Mouse (Mus musculus): Measurements from ENCODE around the gene Ifitm5.

- no peak for TF ChIP-seq POLR2A (IDR thresholded peaks at IDR 0.05; ENCODE audit: insufficient read depth, low read length)
- TF ChIP-seq CTCF (IDR thresholded peaks at IDR 0.05; ENCODE audit: low read depth, low read length): no peak
These were observed 7.8 kb downstream of the Ifitm5 start for GRCm38 (mm10) chr7:140942341-140942740.

Measured in ES-Bruce4 (cell line).